Mouse (Mus musculus): ENCODE results near the gene Gm48552. TPM values are rescaled to one million over a fixed set of nuclear protein-coding genes. Genes with fewer than 3 reads are reported as not detected.

Gene Gm48552
- polyA plus RNA-seq, 1 experiment from 2014 or later: 1.2 TPM

DNA sequence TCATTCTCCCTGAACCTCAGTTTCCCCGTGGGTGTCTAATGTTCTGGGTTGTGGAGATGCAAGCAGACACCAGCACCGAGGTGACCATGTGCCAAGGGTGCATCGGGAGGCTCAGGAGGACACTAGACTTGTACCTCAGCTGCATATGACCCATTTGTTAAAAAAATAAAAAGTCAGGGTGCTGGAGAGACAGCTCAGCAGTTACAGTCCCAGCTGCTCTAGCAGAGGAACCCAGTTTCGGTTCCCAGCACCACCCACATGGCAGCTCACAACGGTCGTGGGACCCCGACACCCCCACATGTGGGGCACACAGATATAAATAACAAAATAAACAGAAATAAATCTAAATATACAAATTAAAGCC, 39.7 kb downstream of the Gm48552 start:
- Histone ChIP-seq H3K9me3 (replicated peaks) (no peaks in the 10 kb centered on the region), H3K9ac (no peak overlapping the region), H3K4me1 (replicated peaks) (peaks cover 55% of the 10 kb centered on the region), H3K36me3 (no peaks in the 10 kb centered on the region), H3K27me3 (replicated peaks) (peaks cover 4% of the 10 kb centered on the region; the same call in 1 of the 2 replicates), H3K4me2 (no peak overlapping the region), H3K27ac (ENCODE audit: poor library complexity, severe bottlenecking) (no peak overlapping the region), H3K4me3 (no peak overlapping the region)
- WGBS: 84% methylated on average over 7 of the region's 7 CpGs
- ATAC-seq (ENCODE audit: insufficient number of reproducible peaks, low FRiP score): no peak

DNA sequence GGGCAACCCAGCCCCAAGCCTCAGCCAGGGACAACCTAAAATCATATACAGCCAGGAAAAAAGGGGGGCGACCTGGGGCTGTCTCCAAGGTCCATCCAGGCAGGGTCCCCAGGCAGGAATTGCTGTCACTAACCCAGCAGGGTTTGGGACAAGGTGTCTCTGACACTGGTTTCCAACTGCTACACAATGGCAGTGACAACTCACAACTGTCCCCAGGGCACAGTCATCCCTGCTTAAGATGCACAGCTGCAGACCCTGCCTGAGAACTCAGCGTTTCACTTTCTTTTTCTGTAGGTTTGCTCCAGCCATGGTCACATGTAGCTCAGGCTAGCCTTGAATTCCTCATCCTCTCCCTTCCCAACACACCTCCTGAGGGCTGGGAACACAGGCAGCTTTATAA, 40.3 kb downstream of the Gm48552 start:
- Histone ChIP-seq H3K4me3 (peak overlapping the region; percentile 77), H3K27ac (ENCODE audit: poor library complexity, severe bottlenecking) (peak overlapping the region; percentile 97; the same call in 1 of the 2 replicates), H3K36me3 (no peaks in the 10 kb centered on the region), H3K27me3 (replicated peaks) (peaks cover 10% of the 10 kb centered on the region; the same call in 1 of the 2 replicates), H3K9me3 (replicated peaks) (no peaks in the 10 kb centered on the region), H3K4me1 (replicated peaks) (peaks cover 55% of the 10 kb centered on the region), H3K9ac (no peak overlapping the region), H3K4me2 (peak overlapping the region; percentile 90)
- no peak for ATAC-seq (ENCODE audit: insufficient number of reproducible peaks, low FRiP score)
- 30% methylated on average over 2 of the region's 2 CpGs for WGBS

DNA sequence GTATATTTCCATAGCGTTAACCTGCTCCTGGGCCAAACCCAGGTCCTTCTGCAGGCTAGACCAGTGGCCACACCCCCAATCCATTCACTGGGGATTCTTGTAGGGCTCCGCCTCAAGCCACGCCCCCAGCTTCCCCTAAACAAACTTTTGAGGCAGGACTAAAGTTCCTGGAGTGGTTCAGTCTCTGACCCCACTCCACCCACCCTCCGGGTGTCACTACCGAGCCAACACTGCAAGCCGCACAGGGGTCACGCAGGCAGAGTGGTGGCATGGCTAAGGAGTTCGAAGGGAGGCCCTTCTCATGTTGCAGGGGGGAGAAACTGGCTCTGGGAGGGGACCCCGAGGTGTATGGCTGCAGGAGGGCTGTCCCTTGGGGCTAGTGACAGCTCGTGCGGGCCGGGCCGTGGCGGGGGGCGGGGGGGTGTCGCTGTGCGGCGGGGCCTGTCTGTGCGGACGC, 40.8 kb downstream of the Gm48552 start:
- H3K9me3 ChIP-seq (replicated peaks): no peaks in the 10 kb centered on the region
- H3K27me3 ChIP-seq (replicated peaks): peaks cover 11% of the 10 kb centered on the region; the same call in 1 of the 2 replicates
- peak overlapping the region; percentile 77 for H3K4me3 ChIP-seq
- H3K9ac ChIP-seq: peak overlapping the region; percentile 81
- H3K27ac ChIP-seq (ENCODE audit: poor library complexity, severe bottlenecking): peak overlapping the region; percentile 97
- ATAC-seq (ENCODE audit: insufficient number of reproducible peaks, low FRiP score): peak; percentile 27
- 1% methylated on average over 19 of the region's 20 CpGs for WGBS
- H3K4me1 ChIP-seq (replicated peaks): peaks cover 50% of the 10 kb centered on the region
- H3K36me3 ChIP-seq: no peaks in the 10 kb centered on the region
- H3K4me2 ChIP-seq: peak overlapping the region; percentile 90

DNA sequence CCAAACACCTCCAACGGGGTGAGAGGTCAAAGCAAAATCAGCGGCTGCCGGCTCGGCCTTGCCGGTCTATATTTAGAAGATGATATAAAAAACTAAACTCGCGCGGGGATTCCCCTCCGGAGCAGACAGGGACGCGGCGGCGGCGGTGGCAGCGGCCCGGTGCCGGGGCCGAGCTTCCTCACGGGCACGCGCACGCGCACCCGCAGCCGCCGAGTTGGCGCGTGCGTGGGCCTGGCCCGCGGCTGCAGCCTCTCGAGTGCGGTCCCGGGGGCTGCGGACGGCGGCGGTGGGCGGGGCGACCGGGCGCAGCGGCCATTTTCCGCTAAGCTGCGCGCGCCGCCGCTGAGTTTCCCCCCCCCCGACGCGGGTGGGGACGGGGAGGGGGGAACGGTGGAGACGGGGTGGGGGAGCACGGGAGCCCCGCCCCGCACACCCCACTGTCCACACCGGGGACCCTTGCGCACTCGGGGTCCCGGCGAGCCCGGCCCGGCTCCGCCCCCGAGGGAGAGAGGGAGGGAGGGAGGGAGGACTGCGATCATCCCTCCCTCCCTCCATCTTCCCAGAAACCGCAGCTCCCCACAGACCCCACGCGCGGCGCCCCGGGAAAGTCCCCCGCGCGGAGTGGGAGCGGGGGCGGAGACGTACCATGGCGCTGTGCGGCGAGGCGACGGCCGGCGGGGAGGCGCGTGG, 41.5 kb downstream of the Gm48552 start:
- Histone ChIP-seq H3K27ac (ENCODE audit: poor library complexity, severe bottlenecking) (peak overlapping the region; percentile 97), H3K4me2 (peak overlapping the region; percentile 90), H3K4me1 (replicated peaks) (peaks cover 43% of the 10 kb centered on the region), H3K27me3 (replicated peaks) (peaks cover 11% of the 10 kb centered on the region; the same call in 1 of the 2 replicates), H3K4me3 (peak overlapping the region; percentile 77), H3K36me3 (no peaks in the 10 kb centered on the region), H3K9me3 (replicated peaks) (no peaks in the 10 kb centered on the region), H3K9ac (peak overlapping the region; percentile 81)
- WGBS: under 1% methylated on average over 83 of the region's 89 CpGs
- peak; percentile 30 for ATAC-seq (ENCODE audit: insufficient number of reproducible peaks, low FRiP score)

DNA sequence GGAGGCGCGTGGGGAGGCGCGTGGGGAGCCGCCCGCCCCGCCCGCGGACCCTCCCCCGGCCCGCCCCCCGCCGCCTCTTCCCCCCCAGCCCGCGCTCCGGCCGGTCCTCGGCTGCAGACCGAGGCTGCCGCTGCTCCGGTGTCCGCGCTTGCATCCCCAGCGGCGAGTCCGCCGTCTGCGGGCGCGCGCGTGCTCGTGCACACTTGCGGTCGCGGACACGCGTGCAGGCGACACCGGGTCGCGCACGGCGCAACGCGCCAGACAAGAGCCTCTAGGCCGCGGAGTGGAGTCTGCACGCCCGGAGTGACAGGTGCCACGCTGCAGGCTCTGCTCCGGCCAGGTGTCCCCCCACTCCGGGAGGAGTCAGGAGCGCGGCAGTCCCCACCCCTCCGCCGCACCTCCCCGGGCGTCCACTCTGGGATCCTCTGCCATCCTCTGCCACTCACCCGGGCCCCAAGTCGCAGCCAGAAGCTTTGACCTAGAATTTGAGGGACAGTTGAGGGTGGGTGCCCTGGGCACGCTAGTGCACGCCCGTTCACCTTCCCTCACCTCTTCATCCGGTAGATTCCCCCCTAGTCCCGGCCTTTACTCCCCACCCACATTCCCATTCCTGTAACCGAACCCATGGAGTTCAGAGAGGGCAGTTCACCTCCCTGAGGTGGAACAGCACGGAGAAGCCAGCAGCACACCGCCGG, 42.2 kb downstream of the Gm48552 start:
- Histone ChIP-seq H3K9ac (peak overlapping the region; percentile 81), H3K4me3 (peak overlapping the region; percentile 77), H3K4me2 (peak overlapping the region; percentile 90), H3K4me1 (replicated peaks) (peaks cover 36% of the 10 kb centered on the region), H3K27ac (ENCODE audit: poor library complexity, severe bottlenecking) (peak overlapping the region; percentile 97), H3K27me3 (replicated peaks) (peaks cover 11% of the 10 kb centered on the region; the same call in 1 of the 2 replicates), H3K9me3 (replicated peaks) (no peaks in the 10 kb centered on the region), H3K36me3 (no peaks in the 10 kb centered on the region)
- 2% methylated on average over 52 of the region's 70 CpGs for WGBS
- ATAC-seq (ENCODE audit: insufficient number of reproducible peaks, low FRiP score): no peak

DNA sequence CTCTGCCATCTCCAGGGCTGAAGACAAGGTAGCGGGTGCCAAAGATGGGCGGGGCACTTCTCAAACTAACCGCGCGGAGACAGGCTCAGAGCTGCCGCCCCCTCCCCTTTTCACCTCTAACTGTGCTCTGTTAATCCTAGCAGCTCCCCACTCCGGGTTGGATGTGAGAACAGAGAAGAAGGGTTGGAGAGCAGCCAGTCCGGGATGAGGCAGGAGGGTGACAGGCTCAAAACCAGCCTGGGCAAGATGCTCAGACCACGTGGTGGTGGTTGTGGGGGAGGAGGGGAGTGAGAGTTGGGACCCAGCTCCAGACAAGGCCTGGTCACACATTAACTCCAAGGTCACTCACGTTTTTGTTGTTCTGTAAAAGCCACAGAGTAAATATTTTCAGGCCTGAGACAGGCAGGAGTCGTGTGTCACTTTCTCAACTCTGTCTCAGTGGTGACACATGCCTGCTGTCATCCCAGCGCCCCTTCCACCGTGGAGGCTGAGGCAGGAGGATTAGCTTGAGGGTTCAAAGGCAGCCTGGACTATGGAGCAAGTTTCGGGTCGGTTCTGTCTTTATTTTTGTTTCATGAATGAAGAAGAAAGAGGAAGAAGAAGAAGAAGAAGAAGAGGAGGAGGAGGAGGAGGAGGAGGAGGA, 42.8 kb downstream of the Gm48552 start:
- peaks cover 33% of the 10 kb centered on the region for H3K4me1 ChIP-seq (replicated peaks)
- H3K9ac ChIP-seq: peak overlapping the region; percentile 81; the same call in 1 of the 2 replicates
- peak overlapping the region; percentile 77 for H3K4me3 ChIP-seq
- no peaks in the 10 kb centered on the region for H3K9me3 ChIP-seq (replicated peaks)
- peaks cover 14% of the 10 kb centered on the region; the same call in 1 of the 2 replicates for H3K27me3 ChIP-seq (replicated peaks)
- 21% methylated on average over 15 of the region's 15 CpGs for WGBS
- H3K4me2 ChIP-seq: peak overlapping the region; percentile 90
- no peaks in the 10 kb centered on the region for H3K36me3 ChIP-seq
- ATAC-seq (ENCODE audit: insufficient number of reproducible peaks, low FRiP score): no peak
- no peak overlapping the region for H3K27ac ChIP-seq (ENCODE audit: poor library complexity, severe bottlenecking)

DNA sequence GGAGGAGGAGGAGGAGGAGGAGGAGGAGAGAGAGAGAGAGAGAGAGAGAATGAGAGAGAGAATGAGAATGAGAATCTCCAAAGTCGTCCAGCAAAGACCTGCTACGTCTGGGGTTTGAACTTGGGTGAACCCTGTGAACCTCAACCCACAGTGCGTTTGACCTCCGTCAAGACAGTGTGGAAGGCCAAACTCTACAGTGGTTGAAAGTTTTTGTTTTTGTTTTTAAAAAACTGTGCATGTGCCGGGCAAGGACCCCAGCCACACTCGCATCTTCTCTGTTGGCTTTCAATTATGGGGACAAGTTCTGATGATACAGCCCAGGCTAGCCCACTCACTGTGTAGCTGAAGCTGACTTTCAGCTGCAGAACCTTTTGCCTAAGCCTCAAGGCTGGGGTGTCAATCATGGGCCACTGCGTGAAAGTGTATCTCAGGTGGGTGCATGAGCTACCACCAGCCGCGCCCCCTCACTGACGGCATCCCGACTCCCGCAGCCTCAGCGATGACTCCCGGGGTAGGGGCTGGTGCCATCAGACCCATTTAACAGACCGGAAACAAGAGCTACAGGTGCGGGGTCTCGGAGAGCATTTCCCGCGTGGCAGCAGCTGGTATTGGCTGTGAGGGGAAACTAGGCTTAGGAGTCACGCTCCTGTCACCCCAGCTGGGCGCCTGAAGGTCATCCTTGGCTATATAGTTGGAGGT, 43.5 kb downstream of the Gm48552 start:
- no peak for ATAC-seq (ENCODE audit: insufficient number of reproducible peaks, low FRiP score)
- peaks cover 13% of the 10 kb centered on the region; the same call in 1 of the 2 replicates for H3K27me3 ChIP-seq (replicated peaks)
- H3K9me3 ChIP-seq (replicated peaks): no peaks in the 10 kb centered on the region
- peaks cover 31% of the 10 kb centered on the region for H3K4me1 ChIP-seq (replicated peaks)
- peak overlapping the region; percentile 62 for H3K4me2 ChIP-seq
- H3K4me3 ChIP-seq: no peak overlapping the region
- no peaks in the 10 kb centered on the region for H3K36me3 ChIP-seq
- H3K9ac ChIP-seq: no peak overlapping the region
- 60% methylated on average over 21 of the region's 21 CpGs for WGBS
- H3K27ac ChIP-seq (ENCODE audit: poor library complexity, severe bottlenecking): no peak overlapping the region

DNA sequence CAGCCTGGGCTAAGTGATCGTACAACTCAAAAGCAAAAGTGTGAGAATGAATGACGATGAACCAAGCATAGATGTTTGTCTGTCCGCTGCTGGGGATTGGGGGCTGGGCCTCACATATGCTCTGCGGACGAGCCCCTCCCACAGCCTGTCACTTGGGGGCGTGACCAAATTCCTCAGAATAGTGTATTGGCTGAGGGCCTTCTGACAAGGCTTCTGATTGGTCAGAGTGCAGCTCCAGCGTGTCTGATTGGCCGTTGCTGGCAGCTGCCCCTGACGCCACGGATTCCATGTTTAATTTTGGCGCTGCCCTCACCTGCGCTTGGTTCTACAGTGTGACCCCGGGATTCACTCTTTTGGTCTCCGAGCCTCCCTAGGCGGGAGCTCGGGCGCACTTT, 44.1 kb downstream of the Gm48552 start:
- 5% methylated on average over 17 of the region's 17 CpGs for WGBS
- H3K9me3 ChIP-seq (replicated peaks): no peaks in the 10 kb centered on the region
- peaks cover 29% of the 10 kb centered on the region for H3K4me1 ChIP-seq (replicated peaks)
- peak overlapping the region; percentile 62 for H3K4me2 ChIP-seq
- H3K27ac ChIP-seq (ENCODE audit: poor library complexity, severe bottlenecking): no peak overlapping the region
- H3K36me3 ChIP-seq: no peaks in the 10 kb centered on the region
- peaks cover 11% of the 10 kb centered on the region; the same call in 1 of the 2 replicates for H3K27me3 ChIP-seq (replicated peaks)
- peak overlapping the region; percentile 23 for H3K4me3 ChIP-seq
- peak; percentile 82 for ATAC-seq (ENCODE audit: insufficient number of reproducible peaks, low FRiP score)
- H3K9ac ChIP-seq: no peak overlapping the region

DNA sequence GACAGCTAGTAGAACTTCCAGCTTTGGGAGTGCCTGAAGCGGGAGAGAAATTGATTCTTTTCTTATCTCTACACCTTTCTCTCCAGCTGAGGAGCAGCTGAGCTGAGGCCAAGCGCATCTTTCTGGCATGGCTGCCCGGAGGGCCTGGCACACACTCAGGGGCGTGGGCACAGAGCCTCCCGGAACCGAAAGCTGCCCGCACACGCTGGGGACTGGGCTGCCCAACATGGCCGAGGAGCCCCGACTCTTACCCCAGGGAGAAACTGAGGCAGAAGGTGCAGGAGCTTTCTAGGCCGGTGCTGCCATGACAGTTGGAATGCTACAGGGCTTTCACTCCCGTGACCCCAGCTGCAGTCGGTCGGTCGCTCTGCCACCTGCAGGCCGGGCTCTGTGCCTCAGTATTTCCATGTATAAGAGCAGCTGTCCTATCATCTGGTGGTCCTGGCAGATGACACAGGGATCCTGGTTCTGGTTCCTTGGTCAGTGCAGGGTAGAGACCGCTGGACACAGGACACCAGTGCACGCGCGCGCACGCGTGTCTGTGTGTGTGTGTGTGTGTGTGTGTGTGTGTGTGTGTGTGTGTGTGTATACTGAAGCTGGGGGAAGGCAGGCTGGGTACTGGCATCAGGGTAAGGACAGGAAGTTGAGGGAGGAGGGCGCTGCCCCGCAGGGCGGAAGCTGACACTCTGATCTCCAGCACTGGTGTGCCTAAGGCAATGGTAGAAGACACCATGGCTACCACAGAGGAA, 44.9 kb downstream of the Gm48552 start:
- Histone ChIP-seq H3K27ac (ENCODE audit: poor library complexity, severe bottlenecking) (no peak overlapping the region), H3K9me3 (replicated peaks) (no peaks in the 10 kb centered on the region), H3K9ac (no peak overlapping the region), H3K4me2 (peak overlapping the region; percentile 62), H3K4me3 (no peak overlapping the region), H3K36me3 (no peaks in the 10 kb centered on the region), H3K27me3 (replicated peaks) (peaks cover 11% of the 10 kb centered on the region; the same call in 1 of the 2 replicates), H3K4me1 (replicated peaks) (peaks cover 29% of the 10 kb centered on the region)
- no peak for ATAC-seq (ENCODE audit: insufficient number of reproducible peaks, low FRiP score)
- 70% methylated on average over 26 of the region's 26 CpGs for whole genome bisulfite sequencing

Data from heart, embryonic 12.5 days (tissue).